Comparison of ENCODE assay signal across 9 mouse cellular contexts in the genomic region with DNA sequence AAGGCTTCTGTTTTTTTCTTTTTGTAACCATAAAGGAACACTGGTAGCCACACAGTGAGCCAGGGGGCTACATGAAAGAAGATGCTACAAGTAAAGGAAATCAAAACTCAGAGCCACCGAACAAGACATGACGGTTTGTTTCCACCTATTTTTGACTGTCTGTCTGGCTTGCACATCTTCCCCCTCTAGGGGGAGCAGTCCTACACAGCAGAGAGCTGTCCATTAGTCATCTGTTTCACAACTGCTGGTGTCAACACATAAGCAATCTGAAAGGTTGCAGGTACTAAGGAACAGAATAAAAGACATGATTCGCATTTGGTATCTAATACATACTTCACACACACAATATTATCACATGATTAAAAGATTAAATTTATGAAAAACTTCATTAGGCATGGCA. TPM values are rescaled to one million over a fixed set of nuclear protein-coding genes. Genes with fewer than 3 reads are reported as not detected.
DNase-seq lines count a peak whose midpoint lies in the region; ATAC-seq and TF ChIP-seq lines count a peak whose summit lies in the region.
"Had no signal": no experiment of that assay in that cellular context is flagged by ENCODE, and none has a peak within 500 bp of the region (broad histone marks: within the 10 kb centered on the region; RNA-seq: fewer than 3 reads in every experiment).

No protein-coding gene starts in this region.

- peak; percentile 61; the same call in 1 of the 2 replicates for ATAC-seq in intestine, postnatal 0 days
- ATAC-seq in intestine, embryonic 16.5 days: no peak

- no peak overlapping the region for H3K9ac ChIP-seq in intestine, postnatal 0 days (ENCODE audit: low read depth, low read length)
- no peak overlapping the region for H3K9ac ChIP-seq in intestine, embryonic 16.5 days (ENCODE audit: low read depth, low read length)

- H3K4me3 ChIP-seq in intestine, postnatal 0 days (ENCODE audit: low read depth, low read length): no peak overlapping the region
- no peak overlapping the region for H3K4me3 ChIP-seq in intestine, embryonic 16.5 days (ENCODE audit: low read length)
- H3K4me3 ChIP-seq in E14TG2a.4 (replicated peaks; ENCODE audit: low read length): no peak overlapping the region

- H3K27me3 ChIP-seq in intestine, postnatal 0 days (replicated peaks; ENCODE audit: control insufficient read depth, insufficient read depth, low read length): no peaks in the 10 kb centered on the region
- no peaks in the 10 kb centered on the region for H3K27me3 ChIP-seq in intestine, embryonic 16.5 days (replicated peaks; ENCODE audit: control insufficient read depth, insufficient read depth, low read length)
- H3K27me3 ChIP-seq in E14TG2a.4 (ENCODE audit: insufficient read depth, low read length): no peaks in the 10 kb centered on the region

- peak; percentile 32 for DNase-seq in c-Kit-positive CD71-positive TER-119-positive erythroid progenitor cells, embryonic 14.5 days (ENCODE audit: low spot score)
- DNase-seq in gastrocnemius, postnatal 14 days: peak; percentile 25
- peak; percentile 48 for DNase-seq in layer of hippocampus, adult 9-11 months
- DNase-seq in naive thymus-derived CD4-positive, alpha-beta T cell, adult 2 months (ENCODE audit: low read depth): peak; percentile 72
- peak; percentile 68 for DNase-seq in thymus, postnatal 14 days

- no peak overlapping the region for H3K27ac ChIP-seq in intestine, postnatal 0 days (ENCODE audit: low read depth, low read length)
- H3K27ac ChIP-seq in intestine, embryonic 16.5 days (ENCODE audit: low read length): no peak overlapping the region
- H3K27ac ChIP-seq: macrophage had no signal

- H3K9me3 ChIP-seq in intestine, postnatal 0 days (ENCODE audit: control insufficient read depth): no peaks in the 10 kb centered on the region
- H3K9me3 ChIP-seq in intestine, embryonic 16.5 days (ENCODE audit: control insufficient read depth, low read length): no peaks in the 10 kb centered on the region
- H3K9me3 ChIP-seq in E14TG2a.4 (ENCODE audit: low read length): peaks cover 29% of the 10 kb centered on the region

- no peaks in the 10 kb centered on the region for H3K36me3 ChIP-seq in intestine, postnatal 0 days (ENCODE audit: control insufficient read depth, insufficient read depth)
- no peaks in the 10 kb centered on the region for H3K36me3 ChIP-seq in intestine, embryonic 16.5 days (ENCODE audit: control insufficient read depth, insufficient read depth, low read length)
- H3K36me3 ChIP-seq in E14TG2a.4 (ENCODE audit: insufficient read depth, low read length): no peaks in the 10 kb centered on the region

- no peaks in the 10 kb centered on the region for H3K4me1 ChIP-seq in intestine, postnatal 0 days (replicated peaks; ENCODE audit: control insufficient read depth, insufficient read depth, low read length)
- no peaks in the 10 kb centered on the region for H3K4me1 ChIP-seq in intestine, embryonic 16.5 days (ENCODE audit: control insufficient read depth, insufficient read depth, low read length)
- H3K4me1 ChIP-seq in E14TG2a.4 (replicated peaks; ENCODE audit: low read depth, low read length): no peaks in the 10 kb centered on the region

- H3K4me2 ChIP-seq in intestine, postnatal 0 days (replicated peaks; ENCODE audit: low read depth): no peak overlapping the region
- H3K4me2 ChIP-seq in intestine, embryonic 16.5 days (ENCODE audit: low read depth, low read length): no peak overlapping the region

- peak; percentile 92 for TF ChIP-seq CTCF in intestine, postnatal 0 days (IDR thresholded peaks at IDR 0.05; ENCODE audit: low read depth)
- TF ChIP-seq CTCF in E14TG2a.4 (conservative IDR thresholded peaks at IDR 0.05; ENCODE audit: low read length): peak; percentile 57

- intact Hi-C loops in gastrocnemius, postnatal 14 days (cut with DNase I; ENCODE audit: low total_unique reads): loop anchor here (10.0 kb wide), 1 partner anchor 102 kb away; no protein-coding TSS in a partner anchor

- WGBS in intestine, postnatal 0 days: 71% methylated on average over 3 of the region's 3 CpGs
- 81% methylated on average over 3 of the region's 3 CpGs for WGBS in intestine, embryonic 16.5 days

RNA-seq across cellular contexts. Expression of a gene that starts 25.9 kb away (rescaled TPM):
- polyA plus RNA-seq in intestine, postnatal 0 days (2015; fragmentation: Nextera tagmentation; extraction: Ambion mirVana): 105 and 126 TPM in 2 replicates
- polyA plus RNA-seq in intestine, embryonic 16.5 days (2015; fragmentation: Nextera tagmentation; extraction: Ambion mirVana): 202 and 210 TPM in 2 replicates
- 1 to 10 TPM; 2.7 to 2.8 TPM for total RNA-seq in gastrocnemius, postnatal 14 days (2021)
